Mouse (Mus musculus) neutrophil, adult 65 days (primary cell): ENCODE results near the gene Gm2163. TPM values are rescaled to one million over a fixed set of nuclear protein-coding genes. Genes with fewer than 3 reads are reported as not detected.

ENCODE experiments used
- total RNA-seq: library from RNA; stranded (reverse); gene quantifications from 2 replicates; pipeline ENCODE4 v1.2.4, GENCODE M21; 2023

The Gm2163 gene
- 0.18 TPM in 1 of 2 replicates, not detected in the other for total RNA-seq

DNA sequence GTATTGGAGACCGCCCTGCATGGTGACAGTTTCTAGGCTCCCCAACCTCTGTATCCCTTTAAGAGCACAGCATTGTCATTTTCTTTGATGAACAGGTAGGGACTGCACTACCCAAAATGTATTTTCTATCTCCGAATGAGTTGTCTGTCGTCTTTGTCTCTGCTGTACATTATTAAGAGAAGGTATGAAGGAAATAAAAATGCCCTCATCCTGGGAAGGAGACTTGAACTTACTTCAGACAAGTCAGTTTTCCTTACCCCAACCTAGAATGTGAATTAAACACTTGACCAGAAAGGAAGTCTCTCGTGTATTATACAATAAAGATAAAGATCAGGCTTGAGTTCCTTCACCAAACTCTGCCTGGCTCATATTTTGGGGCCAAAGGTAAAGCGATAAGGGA lies at the start of gene Gm2163:
Gene Gm2163 (plus strand): TSS at position 301 of the 400 bp plus-strand sequence.

DNA sequence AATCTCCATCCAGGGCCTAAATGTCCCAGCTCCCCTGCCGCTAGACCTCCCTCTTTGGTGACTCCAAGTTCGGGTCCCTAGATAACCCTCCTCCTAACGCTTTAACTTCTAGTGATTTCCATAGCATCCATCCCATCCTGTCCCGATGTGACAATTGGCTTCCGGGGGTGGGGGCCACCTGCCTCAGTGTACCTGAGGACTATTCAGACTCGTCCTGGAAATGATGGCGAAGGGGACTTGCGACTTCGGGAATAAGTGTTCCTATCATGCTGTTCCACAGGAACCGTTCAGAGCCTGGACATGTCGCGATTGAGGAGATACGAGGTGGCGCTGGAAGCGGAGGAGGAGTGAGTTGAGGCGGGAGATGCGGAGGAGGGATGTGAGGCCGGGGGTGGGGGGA lies 27.5 kb upstream of the Gm2163 start, which contains the start of gene Gm21586:
Gene Gm21586 (plus strand): TSS at position 301 of the 400 bp plus-strand sequence.

DNA sequence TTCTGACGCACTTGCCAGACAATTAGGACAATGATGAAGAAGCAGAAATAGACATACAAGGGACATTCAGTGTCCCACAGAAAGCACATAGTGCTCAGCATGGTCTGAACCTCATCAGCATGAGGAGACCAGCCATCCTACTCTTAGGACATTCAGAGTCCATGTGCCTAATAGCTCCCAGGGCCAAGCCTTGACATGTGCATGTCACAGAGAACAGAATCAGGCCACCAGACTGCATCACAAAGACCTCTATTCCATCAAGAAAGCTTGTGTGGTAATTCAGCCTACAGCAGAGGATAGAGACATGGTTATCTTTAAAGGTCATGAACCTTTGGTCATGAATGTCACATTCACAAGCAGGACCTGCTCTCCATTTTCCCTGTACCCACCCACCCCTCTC lies 61.5 kb downstream of the Gm2163 start, which contains the start of gene Fam205a2:
Gene Fam205a2 (minus strand): TSS at position 101 of the 400 bp plus-strand sequence.

DNA sequence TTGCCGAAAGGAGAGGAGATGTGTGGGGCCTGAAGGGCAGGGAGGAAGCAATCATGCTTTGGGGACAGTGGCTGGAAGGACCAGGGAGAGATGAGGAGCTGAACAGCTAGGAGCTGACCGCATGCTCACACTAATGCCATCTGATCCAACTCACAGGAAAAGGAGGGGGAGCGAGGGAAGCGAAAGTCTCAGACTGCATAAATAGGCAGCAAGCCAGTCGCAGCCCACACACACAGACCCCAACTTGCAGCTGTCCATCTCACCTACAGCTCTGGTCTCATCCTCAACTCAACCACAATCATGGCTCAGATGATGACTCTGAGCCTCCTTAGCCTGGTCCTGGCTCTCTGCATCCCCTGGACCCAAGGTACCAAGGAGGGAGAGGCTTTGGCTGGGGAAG lies 145.3 kb downstream of the Gm2163 start, which contains the start of gene Gm10591:
Gene Gm10591 (plus strand): TSS at position 301 of the 400 bp plus-strand sequence.

DNA sequence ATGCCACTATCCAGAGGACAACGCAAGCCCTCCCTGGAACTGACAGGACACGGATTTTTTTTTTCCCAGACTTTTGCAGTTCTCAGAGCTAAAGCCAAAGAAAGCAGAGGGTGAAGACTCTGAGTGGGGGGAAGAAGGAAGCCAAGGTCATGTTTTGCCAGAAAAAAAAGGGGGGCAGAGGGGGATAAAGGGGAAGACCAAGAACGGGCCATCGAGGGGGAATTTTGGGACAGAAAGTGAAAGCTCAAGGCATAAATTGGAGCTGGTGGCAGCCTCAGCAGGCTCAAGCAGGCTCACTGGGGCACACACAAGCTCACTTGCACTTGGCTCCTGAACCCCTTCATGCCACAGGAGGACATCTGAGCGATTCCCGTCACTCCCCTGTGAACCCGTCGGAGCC lies 162.9 kb downstream of the Gm2163 start, which contains the start of gene Gm2564:
Gene Gm2564 (plus strand): TSS at position 301 of the 400 bp plus-strand sequence.

Other genes starting within 250 kb of the Gm2163 start
- gene Gm10600, start 226.1 kb upstream of the Gm2163 start, total RNA-seq = not detected in 2 replicates
- not detected in 2 replicates for gene Ccl21b, start 211.0 kb upstream of the Gm2163 start, total RNA-seq
- gene Gm21953, start 172.5 kb upstream of the Gm2163 start, total RNA-seq = not detected in 2 replicates
- gene Fam205a3, start 148.4 kb upstream of the Gm2163 start, total RNA-seq = not detected in 2 replicates
- not detected in 2 replicates for gene Gm21586, start 27.4 kb upstream of the Gm2163 start, total RNA-seq
- not detected in 2 replicates for gene Fam205a2, start 61.4 kb downstream of the Gm2163 start, total RNA-seq
- gene Gm10591, start 145.4 kb downstream of the Gm2163 start, total RNA-seq = not detected in 2 replicates
- gene Gm2564, start 163.0 kb downstream of the Gm2163 start, total RNA-seq = not detected in 2 replicates
- not detected in 2 replicates for gene Ccl27b, start 188.5 kb downstream of the Gm2163 start, total RNA-seq
- not detected in 2 replicates for gene Il11ra2, start 195.1 kb downstream of the Gm2163 start, total RNA-seq